Mouse (Mus musculus): ENCODE results near the gene Ston2.

- no peak for TF ChIP-seq GATA1 (IDR thresholded peaks at IDR 0.05; ENCODE audit: borderline replicate concordance, low read length)
- TF ChIP-seq FLI1 (IDR thresholded peaks at IDR 0.05; ENCODE audit: low read length): no peak
Observed at GRCm38 (mm10) chr12:91837401-91838065, 49.3 kb upstream of the Ston2 start.
